In the genomic region with DNA sequence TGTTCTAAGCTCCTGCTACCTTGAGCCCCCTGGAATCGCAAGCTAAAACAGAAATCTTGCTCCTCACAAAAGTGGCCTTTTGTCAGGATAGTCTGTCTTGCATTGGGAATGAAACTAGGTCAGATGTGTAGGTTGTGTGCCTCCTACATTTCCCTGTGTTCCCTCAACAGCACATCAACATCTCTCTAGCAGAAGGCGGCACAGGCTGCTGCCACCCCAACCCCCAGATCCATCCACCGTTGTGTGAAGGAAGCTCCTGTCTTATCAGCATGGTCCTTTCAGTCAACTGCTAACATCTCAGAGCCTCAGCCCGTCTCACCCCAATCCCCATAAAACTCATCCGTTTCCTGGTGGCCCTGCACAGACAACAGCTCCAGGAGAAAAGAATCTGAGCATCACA, we compare ENCODE assay signal across 29 mouse cellular contexts.
DNase-seq lines count a peak whose midpoint lies in the region; ATAC-seq lines count a peak whose summit lies in the region.
"Had no signal": no experiment of that assay in that cellular context is flagged by ENCODE, and none has a peak within 500 bp of the region (broad histone marks: within the 10 kb centered on the region; RNA-seq: fewer than 3 reads in every experiment).

No protein-coding gene starts in this region.

- whole genome bisulfite sequencing in kidney, embryonic 14.5 days = 73% methylated on average over 5 of the region's 5 CpGs

- no peak overlapping the region for H3K9ac ChIP-seq in kidney, embryonic 14.5 days (ENCODE audit: low read depth, low read length)
- H3K9ac ChIP-seq: embryonic facial prominence, embryonic 12.5 days; embryonic facial prominence, embryonic 15.5 days; forebrain, postnatal 0 days; heart, embryonic 13.5 days; hindbrain, embryonic 14.5 days had no signal

- no peak overlapping the region for H3K4me2 ChIP-seq in kidney, embryonic 14.5 days (replicated peaks; ENCODE audit: low read depth, low read length)
- H3K4me2 ChIP-seq: embryonic facial prominence, embryonic 12.5 days; embryonic facial prominence, embryonic 15.5 days; heart, embryonic 13.5 days; hindbrain, embryonic 14.5 days had no signal

- H3K27ac ChIP-seq in kidney, embryonic 14.5 days (ENCODE audit: low read depth, low read length) = no peak overlapping the region
- H3K27ac ChIP-seq: embryonic facial prominence, embryonic 12.5 days; embryonic facial prominence, embryonic 15.5 days; heart, adult 2 months; heart, embryonic 10.5 days; heart, embryonic 13.5 days; hindbrain, embryonic 14.5 days had no signal

- H3K36me3 ChIP-seq in kidney, embryonic 14.5 days (ENCODE audit: control insufficient read depth, insufficient read depth, low read length) = no peaks in the 10 kb centered on the region
- H3K36me3 ChIP-seq: embryonic facial prominence, embryonic 12.5 days; embryonic facial prominence, embryonic 15.5 days; G1E; heart, embryonic 10.5 days; heart, embryonic 13.5 days had no signal

- H3K9me3 ChIP-seq in kidney, embryonic 14.5 days (ENCODE audit: control insufficient read depth, low read length) = no peaks in the 10 kb centered on the region
- H3K9me3 ChIP-seq: embryonic facial prominence, embryonic 15.5 days; heart, embryonic 10.5 days had no signal

- no peaks in the 10 kb centered on the region for H3K27me3 ChIP-seq in kidney, embryonic 14.5 days (ENCODE audit: control insufficient read depth, insufficient read depth, low read length)
- H3K27me3 ChIP-seq: CH12.LX; embryonic facial prominence, embryonic 12.5 days; embryonic facial prominence, embryonic 15.5 days; heart, embryonic 13.5 days; Patski had no signal

- DNase-seq in kidney, postnatal 10 days = peak; percentile 31
- peak; percentile 13 to 26 for DNase-seq in layer of hippocampus, adult 8-10 months (ENCODE audit: low spot score in 2 of 2)
- DNase-seq in layer of hippocampus, postnatal 25 days (ENCODE audit: extremely low spot score in 1 of 2, low spot score in 1 of 2) = no peak
- DNase-seq in right cerebral cortex, adult 2 months (ENCODE audit: low spot score in 2 of 2) = peak; percentile 26 to 27
- no peak for DNase-seq in right cerebral cortex, postnatal 25 days
- no peak for DNase-seq in lung, adult 18-20 months
- DNase-seq: adrenal gland, postnatal 10 days; adrenal gland, postnatal 36 days; B cell, adult 2 months; cerebellum, adult 11 months; cerebellum, adult 2 months; cerebellum, adult 9-11 months; cerebellum, postnatal 25 days; forebrain, postnatal 0 days; gastrocnemius, postnatal 10 days; gastrocnemius, postnatal 36 days; heart, adult 2 months; heart, postnatal 14 days; heart, postnatal 4 days had no signal

- H3K4me1 ChIP-seq in kidney, embryonic 14.5 days (ENCODE audit: control insufficient read depth, insufficient read depth, low read length) = peaks cover 6% of the 10 kb centered on the region; the same call in 1 of the 2 replicates

- no peak for ATAC-seq in kidney, embryonic 14.5 days (ENCODE audit: low FRiP score, low TSS enrichment)
- ATAC-seq: forebrain, embryonic 14.5 days; forebrain, postnatal 0 days; Patski had no signal

- no peak overlapping the region for H3K4me3 ChIP-seq in kidney, embryonic 14.5 days (ENCODE audit: low read length)
- H3K4me3 ChIP-seq: embryonic facial prominence, embryonic 12.5 days; embryonic facial prominence, embryonic 15.5 days; heart, adult 2 months; heart, embryonic 10.5 days; heart, embryonic 13.5 days had no signal

Comparison
In these comparisons a context has a peak if more than half of its experiments do, and no peak if none do; other contexts are left out.
1. DNase-seq: peak in kidney, postnatal 10 days (single experiment), layer of hippocampus, adult 8-10 months (2 of 2) and right cerebral cortex, adult 2 months (2 of 2); none in layer of hippocampus, postnatal 25 days (0 of 2), right cerebral cortex, postnatal 25 days (single experiment) and lung, adult 18-20 months (0 of 2).